In genomic region chr6:72747156-72747555, GRCm38 (mm10) we compare ENCODE assay signal across 24 mouse cellular contexts. TPM values are rescaled to one million over a fixed set of nuclear protein-coding genes. Genes with fewer than 3 reads are reported as not detected.
DNase-seq lines count a peak whose midpoint lies in the region; ATAC-seq and TF ChIP-seq lines count a peak whose summit lies in the region.
"Had no signal": no experiment of that assay in that cellular context is flagged by ENCODE, and none has a peak within 500 bp of the region (broad histone marks: within the 10 kb centered on the region; RNA-seq: fewer than 3 reads in every experiment).

No protein-coding gene starts in this region.

- peak; percentile 6 for DNase-seq in gastrocnemius, adult 2 months
- DNase-seq in gastrocnemius, adult 8-10 months (ENCODE audit: low spot score in 2 of 2), result no peak
- DNase-seq in neural tube, embryonic 11.5 days (ENCODE audit: low spot score), result peak; percentile 48
- no peak for DNase-seq in adrenal gland, postnatal 36 days
- no peak for DNase-seq in thymus, postnatal 14 days
- DNase-seq: adrenal gland, postnatal 25 days; cerebellum, adult 11-12 months; cerebellum, postnatal 14 days; heart, postnatal 14 days; right cerebral cortex, postnatal 4 days; thymus, postnatal 36 days had no signal

- peaks cover 13% of the 10 kb centered on the region for H3K4me1 ChIP-seq in neural tube, embryonic 11.5 days (ENCODE audit: control insufficient read depth, insufficient read depth, low read length)
- H3K4me1 ChIP-seq in neural tube, embryonic 15.5 days, result peaks cover 25% of the 10 kb centered on the region
- peaks cover 56% of the 10 kb centered on the region for H3K4me1 ChIP-seq in intestine, embryonic 16.5 days (ENCODE audit: control insufficient read depth, insufficient read depth, low read length)

- H3K36me3 ChIP-seq in neural tube, embryonic 11.5 days (ENCODE audit: control insufficient read depth, insufficient read depth, low read length), result no peaks in the 10 kb centered on the region
- no peaks in the 10 kb centered on the region for H3K36me3 ChIP-seq in neural tube, embryonic 15.5 days
- no peaks in the 10 kb centered on the region for H3K36me3 ChIP-seq in intestine, embryonic 16.5 days (ENCODE audit: control insufficient read depth, insufficient read depth, low read length)
- H3K36me3 ChIP-seq: embryonic facial prominence, embryonic 15.5 days; G1E; heart, embryonic 12.5 days; hindbrain, embryonic 13.5 days; limb, embryonic 15.5 days; midbrain, embryonic 12.5 days; neural tube, embryonic 13.5 days had no signal

- no peak overlapping the region for H3K4me2 ChIP-seq in neural tube, embryonic 11.5 days (ENCODE audit: low read depth)
- H3K4me2 ChIP-seq in neural tube, embryonic 15.5 days, result no peak overlapping the region
- no peak overlapping the region for H3K4me2 ChIP-seq in intestine, embryonic 16.5 days (ENCODE audit: low read depth, low read length)
- H3K4me2 ChIP-seq: embryonic facial prominence, embryonic 15.5 days; heart, embryonic 12.5 days; hindbrain, embryonic 13.5 days; limb, embryonic 15.5 days; midbrain, embryonic 12.5 days; neural tube, embryonic 13.5 days had no signal

- no peak overlapping the region for H3K27ac ChIP-seq in gastrocnemius, adult 2 months
- H3K27ac ChIP-seq in neural tube, embryonic 11.5 days (ENCODE audit: low read depth, low read length), result no peak overlapping the region
- no peak overlapping the region for H3K27ac ChIP-seq in neural tube, embryonic 15.5 days (replicated peaks)
- 0 out of 2 replicates have a peak overlapping the region, but pooled peaks have one; percentile 35 for H3K27ac ChIP-seq in intestine, embryonic 16.5 days (ENCODE audit: low read length)
- H3K27ac ChIP-seq: hindbrain, embryonic 13.5 days; limb, embryonic 15.5 days; midbrain, embryonic 12.5 days; neural tube, embryonic 13.5 days had no signal

- H3K9me3 ChIP-seq in neural tube, embryonic 11.5 days (ENCODE audit: control insufficient read depth, low read length), result no peaks in the 10 kb centered on the region
- no peaks in the 10 kb centered on the region for H3K9me3 ChIP-seq in neural tube, embryonic 15.5 days (replicated peaks)
- no peaks in the 10 kb centered on the region for H3K9me3 ChIP-seq in intestine, embryonic 16.5 days (ENCODE audit: control insufficient read depth, low read length)
- H3K9me3 ChIP-seq: embryonic facial prominence, embryonic 15.5 days; G1E; heart, embryonic 12.5 days; hindbrain, embryonic 13.5 days; limb, embryonic 15.5 days; midbrain, embryonic 12.5 days; neural tube, embryonic 13.5 days had no signal

- H3K9ac ChIP-seq in neural tube, embryonic 11.5 days (ENCODE audit: low read length), result no peak overlapping the region
- no peak overlapping the region for H3K9ac ChIP-seq in neural tube, embryonic 15.5 days (replicated peaks)
- H3K9ac ChIP-seq in intestine, embryonic 16.5 days (ENCODE audit: low read depth, low read length), result no peak overlapping the region
- H3K9ac ChIP-seq: embryonic facial prominence, embryonic 15.5 days; heart, embryonic 12.5 days; hindbrain, embryonic 13.5 days; limb, embryonic 15.5 days; midbrain, embryonic 12.5 days; neural tube, embryonic 13.5 days had no signal

- ATAC-seq in neural tube, embryonic 11.5 days (ENCODE audit: insufficient read depth, low FRiP score, low TSS enrichment), result no peak
- no peak for ATAC-seq in neural tube, embryonic 15.5 days (ENCODE audit: low FRiP score)
- ATAC-seq in intestine, embryonic 16.5 days, result no peak
- ATAC-seq: forebrain, embryonic 16.5 days; inflammation-experienced regulatory T-cells, adult 6 months had no signal

- H3K4me3 ChIP-seq in gastrocnemius, adult 2 months, result no peak overlapping the region
- no peak overlapping the region for H3K4me3 ChIP-seq in neural tube, embryonic 11.5 days (ENCODE audit: low read depth, low read length)
- H3K4me3 ChIP-seq in neural tube, embryonic 15.5 days (replicated peaks), result no peak overlapping the region
- no peak overlapping the region for H3K4me3 ChIP-seq in intestine, embryonic 16.5 days (ENCODE audit: low read length)
- H3K4me3 ChIP-seq: embryonic facial prominence, embryonic 15.5 days; heart, embryonic 12.5 days; hindbrain, embryonic 13.5 days; limb, embryonic 15.5 days; midbrain, embryonic 12.5 days; neural tube, embryonic 13.5 days had no signal

- no peaks in the 10 kb centered on the region for H3K27me3 ChIP-seq in neural tube, embryonic 11.5 days (ENCODE audit: control insufficient read depth, insufficient read depth, low read length)
- no peaks in the 10 kb centered on the region for H3K27me3 ChIP-seq in neural tube, embryonic 15.5 days (replicated peaks)
- H3K27me3 ChIP-seq in intestine, embryonic 16.5 days (replicated peaks; ENCODE audit: control insufficient read depth, insufficient read depth, low read length), result no peaks in the 10 kb centered on the region
- H3K27me3 ChIP-seq: embryonic facial prominence, embryonic 15.5 days; heart, embryonic 12.5 days; hindbrain, embryonic 13.5 days; limb, embryonic 15.5 days; midbrain, embryonic 12.5 days; neural tube, embryonic 13.5 days had no signal

- intact Hi-C loops in gastrocnemius, adult 2 months (cut with DNase I), result loop anchor here (5.0 kb wide), 1 partner anchor 40 kb away; the partner anchor contains the start of gene Tcf7l1

- TF ChIP-seq CTCF in gastrocnemius, adult 2 months (IDR thresholded peaks at IDR 0.05), result no peak

- 56% methylated on average over 4 of the region's 4 CpGs for WGBS in neural tube, embryonic 11.5 days
- WGBS in neural tube, embryonic 15.5 days, result 64% methylated on average over 4 of the region's 4 CpGs
- 41% methylated on average over 4 of the region's 4 CpGs for WGBS in intestine, embryonic 16.5 days

RNA-seq across cellular contexts. Expression of gene Tcf7l1, which starts 41.9 kb away (rescaled TPM):
- 1 to 10 TPM; 4.9 to 7.5 TPM for total RNA-seq in gastrocnemius, adult 2 months (2021)
- total RNA-seq in gastrocnemius, adult 8-10 months (2022), result 1 to 10 TPM; 3.0 to 5.0 (median 4.2) TPM
- 21.8 and 23.1 TPM in 2 replicates for polyA plus RNA-seq in neural tube, embryonic 11.5 days (2014; fragmentation: Nextera tagmentation; extraction: Ambion mirVana)
- polyA plus RNA-seq in neural tube, embryonic 15.5 days (2015; fragmentation: Nextera tagmentation; extraction: Ambion mirVana), result 7.0 and 9.8 TPM in 2 replicates
- polyA plus RNA-seq in intestine, embryonic 16.5 days (2015; fragmentation: Nextera tagmentation; extraction: Ambion mirVana), result 8.5 and 11.2 TPM in 2 replicates
- 10 to 100 TPM; 12.3 to 14.7 TPM for total RNA-seq in adrenal gland, postnatal 36 days (2021)
- total RNA-seq: granulocyte monocyte progenitor cell, adult 5-6 weeks; monocyte, adult 5-6 weeks had no signal
- polyA plus RNA-seq: G1E had no signal

Comparison
In these comparisons a context has a peak if more than half of its experiments do, and no peak if none do; other contexts are left out.
1. DNase-seq: peak in gastrocnemius, adult 2 months (single experiment) and neural tube, embryonic 11.5 days (single experiment); none in gastrocnemius, adult 8-10 months (0 of 2), adrenal gland, postnatal 36 days (0 of 2) and thymus, postnatal 14 days (single experiment).